Mouse (Mus musculus) ovary, adult 2 months (tissue): ENCODE data around the gene Mr1. TPM values are rescaled to one million over a fixed set of nuclear protein-coding genes. Genes with fewer than 3 reads are reported as not detected.

Experiments used
- polyA plus RNA-seq: library from polyadenylated mRNA; depleted of rRNA; stranded (reverse); fragments of >200 nt; gene quantifications from 2 replicates; pipeline ENCODE4 v1.2.3, GENCODE M21; 2012; rRNA removed

Mr1 gene
- polyA plus RNA-seq, result 4.5 and 6.8 TPM in 2 replicates

GRCm38 (mm10) chr1:155146572-155146980 lies at the start of gene Mr1:
TSS of gene Mr1 (minus strand) at chr1:155146814.

GRCm38 (mm10) chr1:155158141-155158969 lies 11.7 kb upstream of the Mr1 start, which contains the start of gene Stx6:
TSS of gene Stx6 (plus strand) at chr1:155158715.

GRCm38 (mm10) chr1:155099280-155099848 lies 47.2 kb downstream of the Mr1 start, which contains the start of gene Ier5:
TSS of gene Ier5 (minus strand) at chr1:155099636.

Other genes starting within 250 kb of the Mr1 start
- gene Ier5, start 47.2 kb downstream of the Mr1 start, polyA plus RNA-seq, result 22.3 and 30.4 TPM in 2 replicates
- 89.5 and 102 TPM in 2 replicates for gene Stx6, start 11.9 kb upstream of the Mr1 start, polyA plus RNA-seq
- 30.2 and 31.2 TPM in 2 replicates for gene BC034090, start 97.6 kb upstream of the Mr1 start, polyA plus RNA-seq